Mouse (Mus musculus): ENCODE measurements around the gene Cirbp.

Cirbp gene

GRCm38 (mm10) chr10:80137626-80138552 lies 27.9 kb upstream of the Cirbp start:
- no peak for DNase-seq (ENCODE audit: low spot score)

- DNase-seq (ENCODE audit: low spot score), result no peak
Measured at GRCm38 (mm10) chr10:80138553-80139438, 27.0 kb upstream of the Cirbp start, which contains the start of gene Atp5d. TSS of gene Atp5d (plus strand) at chr10:80138632.

GRCm38 (mm10) chr10:80139439-80139775 lies 26.4 kb upstream of the Cirbp start:
- DNase-seq (ENCODE audit: low spot score), result no peak

- no peak for DNase-seq (ENCODE audit: low spot score)
Measured at GRCm38 (mm10) chr10:80139975-80140665, 25.7 kb upstream of the Cirbp start.

- DNase-seq (ENCODE audit: low spot score), result no peak
Measured at GRCm38 (mm10) chr10:80140666-80141035, 25.1 kb upstream of the Cirbp start, which contains the start of gene Cbarp. TSS of gene Cbarp (minus strand) at chr10:80140835.

- peak; percentile 61 for DNase-seq (ENCODE audit: low spot score)
Measured at GRCm38 (mm10) chr10:80141243-80141642, 24.5 kb upstream of the Cirbp start.

- DNase-seq (ENCODE audit: low spot score), result peak; percentile 56
Measured at GRCm38 (mm10) chr10:80141786-80142529, 23.8 kb upstream of the Cirbp start.

GRCm38 (mm10) chr10:80142530-80142925 lies 23.3 kb upstream of the Cirbp start:
- DNase-seq (ENCODE audit: low spot score), result no peak

GRCm38 (mm10) chr10:80143664-80144063 lies 22.1 kb upstream of the Cirbp start:
- DNase-seq (ENCODE audit: low spot score), result no peak

GRCm38 (mm10) chr10:80144159-80144558 lies 21.6 kb upstream of the Cirbp start:
- DNase-seq (ENCODE audit: low spot score), result no peak

- peak; percentile 53 for DNase-seq (ENCODE audit: low spot score)
Measured at GRCm38 (mm10) chr10:80144864-80145838, 20.6 kb upstream of the Cirbp start.

GRCm38 (mm10) chr10:80145896-80146295 lies 19.9 kb upstream of the Cirbp start:
- DNase-seq (ENCODE audit: low spot score), result no peak

- no peak for DNase-seq (ENCODE audit: low spot score)
Measured at GRCm38 (mm10) chr10:80146568-80147011, 19.2 kb upstream of the Cirbp start.

- no peak for DNase-seq (ENCODE audit: low spot score)
Measured at GRCm38 (mm10) chr10:80147146-80147718, 18.6 kb upstream of the Cirbp start.

- DNase-seq (ENCODE audit: low spot score), result peak; percentile 88
Measured at GRCm38 (mm10) chr10:80147719-80148601, 17.8 kb upstream of the Cirbp start, which contains the start of gene Midn. TSS of gene Midn (plus strand) at chr10:80148272.

- DNase-seq (ENCODE audit: low spot score), result peak; percentile 93
Measured at GRCm38 (mm10) chr10:80148610-80149290, 17.0 kb upstream of the Cirbp start.

- DNase-seq (ENCODE audit: low spot score), result peak; percentile 88
Measured at GRCm38 (mm10) chr10:80149291-80150225, 16.2 kb upstream of the Cirbp start.
